Mouse (Mus musculus) limb, embryonic 11.5 days (tissue): ENCODE measurements around the gene Pagr1a. TPM values are rescaled to one million over a fixed set of nuclear protein-coding genes. Genes with fewer than 3 reads are reported as not detected.

Experiments used
- ATAC-seq: fragments of 200-750 bp; cut with Nextera tagmentation; 2 replicates; pipeline ENCODE4 v1.8.0; 2017; ENCODE audit warnings: low read depth; ENCODE audit not compliant: insufficient number of reproducible peaks, low FRiP score, low TSS enrichment
- DNase-seq: peaks from one replicate; pipeline ENCODE4 v3.0.0-alpha.2; 2015; ENCODE audit warnings: low spot score
- H3K27ac ChIP-seq: fragments of 300-500 bp; sonication (generic); replicated peaks from 2 replicates; pipeline ENCODE4 v1.5.1; 2014; ENCODE audit warnings: low read depth, mild to moderate bottlenecking, low read length
- H3K27me3 ChIP-seq: fragments of 300-500 bp; sonication (generic); 2 replicates; pipeline ENCODE4 v1.6.1; 2014; ENCODE audit warnings: mild to moderate bottlenecking, low read length, mixed read lengths; ENCODE audit not compliant: control insufficient read depth, insufficient read depth
- H3K36me3 ChIP-seq: fragments of 300-500 bp; sonication (generic); 2 replicates; pipeline ENCODE4 v1.6.1; 2014; ENCODE audit warnings: mild to moderate bottlenecking, low read length, moderate library complexity, mixed read lengths; ENCODE audit not compliant: control insufficient read depth, insufficient read depth
- H3K4me1 ChIP-seq: fragments of 300-500 bp; sonication (generic); 2 replicates; pipeline ENCODE4 v1.6.1; 2014; ENCODE audit warnings: low read length, mixed read lengths; ENCODE audit not compliant: control insufficient read depth, insufficient read depth
- H3K4me2 ChIP-seq: fragments of 300-500 bp; sonication (generic); 2 replicates; pipeline ENCODE4 v1.6.1; 2014; ENCODE audit warnings: low read depth, mild to moderate bottlenecking, moderate library complexity; ENCODE audit not compliant: severe bottlenecking
- H3K4me3 ChIP-seq: fragments of 300-500 bp; sonication (generic); 2 replicates; pipeline ENCODE4 v1.5.1; 2014; ENCODE audit warnings: low read depth, low read length
- H3K9ac ChIP-seq: fragments of 300-500 bp; sonication (generic); 2 replicates; pipeline ENCODE4 v1.6.1; 2014; ENCODE audit warnings: mild to moderate bottlenecking, low read length
- H3K9me3 ChIP-seq: fragments of 300-500 bp; sonication (generic); 2 replicates; pipeline ENCODE4 v1.6.1; 2016; ENCODE audit warnings: low read length; ENCODE audit not compliant: control insufficient read depth
- WGBS: fragments of 180-500 bp; shearing (Covaris S2); extraction: QIAGEN DNeasy Blood & Tissue Kit; methylation state at CpG from one replicate; pipeline ENCODE4 v1.1.7; 2014; 5-methylcytosine and 5-hydroxymethylcytosine counted together
- microRNA-seq: library from miRNA; unstranded; fragments of <30 nt; microRNA quantifications from one replicate; pipeline ENCODE4, GENCODE M21; 2016
- polyA plus RNA-seq: library from polyadenylated mRNA; unstranded; fragments of >200 nt; fragmentation: Nextera tagmentation; extraction: Ambion mirVana; gene quantifications from 2 replicates; pipeline ENCODE4 v1.2.1, GENCODE M21; 2014

The Pagr1a gene
- polyA plus RNA-seq, 1 experiment from 2014 or later: 59.5 TPM

DNA sequence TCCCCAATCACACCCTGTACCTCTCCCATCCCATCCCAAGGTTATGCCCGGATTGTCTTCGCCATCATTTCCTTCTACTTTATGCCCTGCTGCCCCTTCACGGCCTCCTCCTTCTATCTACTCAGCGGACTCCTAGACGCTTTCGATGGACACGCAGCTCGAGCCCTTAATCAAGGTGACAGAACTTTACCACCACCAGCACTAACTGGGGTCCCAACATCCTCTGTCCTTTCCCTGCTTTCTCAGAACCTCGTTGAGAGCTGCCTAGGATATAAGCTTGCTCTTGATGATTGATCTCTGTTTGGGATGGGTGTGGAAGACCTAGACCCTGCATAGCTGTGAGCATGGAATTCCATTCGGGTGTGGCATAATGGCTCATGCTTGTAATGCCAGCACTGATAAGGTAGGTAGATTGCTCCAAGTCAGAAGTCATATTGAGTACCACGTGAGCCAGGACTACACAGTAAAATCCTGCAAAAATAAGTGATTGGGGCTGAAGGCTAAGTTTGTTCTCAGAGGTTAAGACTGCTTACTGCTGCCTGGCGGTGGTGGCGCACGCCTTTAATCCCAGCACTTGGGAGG is 40.2 kb downstream of the Pagr1a start:
- ATAC-seq (0 out of 2 replicates have a peak, but pooled peaks have one; percentile 4), DNase-seq (peak; percentile 23)
- 26% methylated on average over 14 of the region's 14 CpGs for WGBS
- Histone ChIP-seq H3K9ac (peak overlapping the region; percentile 99), H3K36me3 (peaks cover 17% of the 10 kb centered on the region; the same call in 1 of the 2 replicates), H3K4me3 (peak overlapping the region; percentile 100), H3K4me2 (peak overlapping the region; percentile 82), H3K27me3 (no peaks in the 10 kb centered on the region), H3K4me1 (no peaks in the 10 kb centered on the region; the same call in 1 of the 2 replicates), H3K9me3 (no peaks in the 10 kb centered on the region), H3K27ac (no peak overlapping the region)

DNA sequence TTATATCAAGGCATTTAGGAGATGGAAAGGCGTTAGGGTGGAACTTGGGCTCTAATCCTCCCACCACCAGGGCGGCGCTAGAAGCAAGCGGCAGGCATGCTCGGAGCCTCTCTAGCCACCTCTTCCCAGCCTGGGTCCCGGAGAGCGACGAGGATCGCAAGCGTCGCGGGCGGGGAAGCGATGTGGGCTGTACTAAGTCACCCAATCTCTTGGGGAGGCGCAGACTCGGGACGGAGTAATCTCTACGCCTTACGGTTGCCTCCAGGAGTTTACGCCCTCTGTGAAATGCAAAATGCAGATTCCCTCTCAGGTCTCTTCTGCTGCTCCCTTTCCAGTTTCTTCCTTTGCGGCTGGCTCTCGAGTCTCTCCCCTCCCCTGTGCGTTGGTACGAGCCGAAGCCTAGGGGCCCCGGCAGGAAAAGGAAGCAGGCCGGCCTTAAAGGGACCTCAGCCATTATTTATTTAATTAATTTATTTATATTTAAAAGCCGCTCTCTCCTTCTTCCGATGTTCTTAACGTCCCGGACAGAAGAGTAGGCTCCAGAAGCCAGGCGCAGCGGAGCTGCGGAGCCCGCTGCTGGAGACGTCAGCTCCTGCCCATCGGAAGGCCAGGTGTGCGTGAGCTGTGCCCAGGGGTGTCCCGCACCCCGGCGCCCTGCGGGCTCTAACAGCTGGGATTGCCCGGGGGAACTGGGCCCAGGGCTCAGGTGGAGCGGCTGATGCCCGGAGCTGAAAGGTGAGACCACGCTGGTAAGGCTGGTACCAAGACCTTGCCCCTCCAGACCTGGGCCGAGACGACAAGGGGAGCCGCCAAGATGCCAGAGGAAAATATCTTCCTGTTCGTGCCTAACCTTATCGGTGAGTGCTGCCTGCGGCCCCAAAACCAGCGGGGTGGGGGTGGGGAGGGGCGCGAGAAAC is 40.9 kb downstream of the Pagr1a start, which contains the start of gene Cdiptos:
Gene Cdiptos, minus strand, starts transcription at position 149 of the 917 bp plus-strand sequence.
- ATAC-seq (peak; percentile 92), DNase-seq (peak; percentile 99)
- Histone ChIP-seq H3K36me3 (peaks cover 17% of the 10 kb centered on the region; the same call in 1 of the 2 replicates), H3K4me1 (no peaks in the 10 kb centered on the region; the same call in 1 of the 2 replicates), H3K9me3 (no peaks in the 10 kb centered on the region), H3K4me3 (peak within 1 kb of the TSS; percentile 100), H3K9ac (peak within 1 kb of the TSS; percentile 99), H3K27ac (peak within 1 kb of the TSS; percentile 90), H3K27me3 (no peaks in the 10 kb centered on the region), H3K4me2 (peak within 1 kb of the TSS; percentile 82)
- under 1% methylated on average over 54 of the region's 55 CpGs for WGBS

DNA sequence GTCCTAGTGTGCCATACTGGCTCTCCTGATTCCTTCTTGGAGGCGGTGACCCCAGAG is 41.4 kb downstream of the Pagr1a start, which contains the start of gene Cdipt:
Gene Cdipt, plus strand, starts transcription at position 22 of the 57 bp plus-strand sequence.
- 0% methylated on average over 1 of the region's 1 CpGs for WGBS
- Histone ChIP-seq H3K36me3 (peaks cover 17% of the 10 kb centered on the region; the same call in 1 of the 2 replicates), H3K27ac (peak within 1 kb of the TSS; percentile 90), H3K9ac (peak within 1 kb of the TSS; percentile 99), H3K4me1 (no peaks in the 10 kb centered on the region; the same call in 1 of the 2 replicates), H3K4me2 (peak within 1 kb of the TSS; percentile 82), H3K9me3 (no peaks in the 10 kb centered on the region), H3K27me3 (no peaks in the 10 kb centered on the region), H3K4me3 (peak within 1 kb of the TSS; percentile 100)
- no peak for ATAC-seq
- DNase-seq: no peak

DNA sequence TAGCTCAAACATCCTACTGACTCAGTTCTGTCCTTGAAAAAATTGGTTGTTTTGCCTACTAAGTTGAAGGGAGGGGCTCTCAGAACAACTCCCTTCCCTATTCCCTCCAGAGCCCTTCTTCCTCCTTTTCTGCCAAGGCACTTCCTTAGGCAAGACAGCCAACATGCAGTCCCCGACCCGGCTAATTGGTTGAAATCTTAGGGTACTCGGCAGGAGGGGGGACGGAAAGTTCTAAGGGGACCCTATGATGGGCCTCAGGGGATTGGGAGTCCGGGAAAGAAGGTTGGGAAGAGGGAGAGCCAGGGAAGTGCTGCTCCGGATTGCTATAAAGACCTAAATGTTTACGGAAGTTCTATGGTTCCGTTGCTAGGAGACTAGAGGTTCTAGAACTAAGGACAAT is 41.7 kb downstream of the Pagr1a start:
- 11% methylated on average over 8 of the region's 8 CpGs for WGBS
- H3K36me3 ChIP-seq: peaks cover 17% of the 10 kb centered on the region; the same call in 1 of the 2 replicates
- ATAC-seq: 0 out of 2 replicates have a peak, but pooled peaks have one; percentile 4

DNA sequence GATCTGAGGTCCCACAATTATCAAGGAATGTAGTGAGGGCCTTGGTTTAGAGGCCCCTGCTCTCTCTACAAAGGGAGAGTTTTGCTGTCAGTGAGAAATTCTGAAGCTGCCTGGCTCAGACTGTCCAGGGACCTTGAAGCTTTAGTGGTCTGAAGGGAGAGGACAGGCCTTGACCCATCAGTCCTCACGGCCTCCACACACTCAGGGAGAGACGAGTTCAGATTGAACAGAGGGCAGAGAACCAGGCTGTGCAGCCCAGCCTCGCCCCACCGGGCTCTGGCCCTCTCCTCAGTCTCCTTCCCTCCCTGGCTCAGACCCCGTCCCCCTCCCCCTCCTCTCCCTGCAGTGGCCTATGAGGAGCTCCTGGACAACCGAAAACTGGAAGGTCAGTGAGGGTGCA is 49.8 kb downstream of the Pagr1a start:
- H3K27ac ChIP-seq: no peak overlapping the region
- H3K27me3 ChIP-seq: peaks cover 13% of the 10 kb centered on the region
- no peak overlapping the region for H3K4me2 ChIP-seq
- ATAC-seq (no peak), DNase-seq (no peak)
- H3K9ac ChIP-seq: no peak overlapping the region
- no peak overlapping the region for H3K4me3 ChIP-seq
- no peaks in the 10 kb centered on the region for H3K4me1 ChIP-seq
- H3K36me3 ChIP-seq: no peaks in the 10 kb centered on the region
- no peaks in the 10 kb centered on the region for H3K9me3 ChIP-seq
- WGBS: 63% methylated on average over 6 of the region's 6 CpGs

More for the DNA sequence above, 41.7 kb downstream of the Pagr1a start:
- DNase-seq: no peak
- H3K27ac ChIP-seq: no peak overlapping the region
- H3K4me1 ChIP-seq: no peaks in the 10 kb centered on the region; the same call in 1 of the 2 replicates
- H3K27me3 ChIP-seq: no peaks in the 10 kb centered on the region
- H3K4me2 ChIP-seq: peak overlapping the region; percentile 82; the same call in 1 of the 2 replicates
- peak overlapping the region; percentile 99; the same call in 1 of the 2 replicates for H3K9ac ChIP-seq
- no peaks in the 10 kb centered on the region for H3K9me3 ChIP-seq
- H3K4me3 ChIP-seq: peak overlapping the region; percentile 100; the same call in 1 of the 2 replicates

DNA sequence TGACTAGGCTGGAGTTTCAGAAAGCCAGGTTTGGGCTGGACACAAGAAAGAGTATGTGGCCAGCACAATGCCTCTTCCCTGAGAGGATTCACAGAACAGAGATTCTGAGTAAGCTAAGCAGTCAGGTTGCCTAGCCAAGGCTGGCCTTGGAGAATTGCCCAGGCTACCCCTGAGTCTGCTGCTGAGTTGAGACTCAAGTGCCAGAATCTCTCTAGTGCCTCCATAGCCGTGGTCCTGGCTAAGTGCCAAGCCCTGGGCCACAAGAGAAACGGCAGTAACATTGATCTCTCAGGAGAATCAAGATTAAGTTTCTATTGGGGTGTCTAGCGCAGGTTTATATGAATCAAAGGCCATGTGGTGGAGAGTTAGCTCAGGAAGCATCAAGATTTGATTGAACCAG is 51.6 kb downstream of the Pagr1a start:
- WGBS: 79% methylated on average over 3 of the region's 3 CpGs
- Histone ChIP-seq H3K4me2 (no peak overlapping the region), H3K9me3 (no peaks in the 10 kb centered on the region), H3K4me1 (no peaks in the 10 kb centered on the region), H3K27me3 (peaks cover 14% of the 10 kb centered on the region), H3K27ac (no peak overlapping the region), H3K4me3 (no peak overlapping the region), H3K36me3 (no peaks in the 10 kb centered on the region), H3K9ac (no peak overlapping the region)
- DNase-seq: no peak
- no peak for ATAC-seq

Small RNA genes within 50 kb of the gene (microRNA-seq; reads per million reads assigned to microRNA genes)
- not detected for gene Gm44343

Other genes with a start within 250 kb of the Pagr1a start
- 97.8 and 112 TPM in 2 replicates for gene Ypel3, start 240.4 kb downstream of the Pagr1a start, polyA plus RNA-seq
- 0.45 and 0.67 TPM in 2 replicates for gene Tbx6, start 235.9 kb downstream of the Pagr1a start, polyA plus RNA-seq
- gene Ppp4c, start 224.9 kb downstream of the Pagr1a start, polyA plus RNA-seq: 400 and 426 TPM in 2 replicates
- gene Fam57b, start 219.7 kb downstream of the Pagr1a start, polyA plus RNA-seq: not detected in 2 replicates
- not detected in 2 replicates for gene 4930451I11Rik, start 185.7 kb downstream of the Pagr1a start, polyA plus RNA-seq
- 0.85 and 1.5 TPM in 2 replicates for gene Doc2a, start 169.9 kb downstream of the Pagr1a start, polyA plus RNA-seq
- gene Hirip3, start 155.4 kb downstream of the Pagr1a start, polyA plus RNA-seq: 25.9 and 29.4 TPM in 2 replicates
- 117 and 118 TPM in 2 replicates for gene Ino80e, start 155.0 kb downstream of the Pagr1a start, polyA plus RNA-seq
- gene Taok2, start 132.6 kb downstream of the Pagr1a start, polyA plus RNA-seq: 30.4 and 31.6 TPM in 2 replicates
- gene Tmem219, start 94.4 kb downstream of the Pagr1a start, polyA plus RNA-seq: 14.1 and 16.5 TPM in 2 replicates
- 16.7 and 17.5 TPM in 2 replicates for gene Kctd13, start 88.5 kb downstream of the Pagr1a start, polyA plus RNA-seq
- 0.32 TPM in 1 of 2 replicates, not detected in the other for gene Asphd1, start 67.8 kb downstream of the Pagr1a start, polyA plus RNA-seq
- 0.16 and 0.26 TPM in 2 replicates for gene Sez6l2, start 66.8 kb downstream of the Pagr1a start, polyA plus RNA-seq
- 63.7 and 68.7 TPM in 2 replicates for gene Cdipt, start 41.4 kb downstream of the Pagr1a start, polyA plus RNA-seq
- 1.2 and 1.5 TPM in 2 replicates for gene Cdiptos, start 41.3 kb downstream of the Pagr1a start, polyA plus RNA-seq
- gene Mvp, start 2.7 kb downstream of the Pagr1a start, polyA plus RNA-seq: 2.3 and 3.0 TPM in 2 replicates
- not detected in 2 replicates for gene Pagr1b, start 868 bp downstream of the Pagr1a start, polyA plus RNA-seq
- gene Gm42742, start 3.7 kb upstream of the Pagr1a start, polyA plus RNA-seq: 26.2 and 66.8 TPM in 2 replicates
- 7.7 and 9.2 TPM in 2 replicates for gene Prrt2, start 3.9 kb upstream of the Pagr1a start, polyA plus RNA-seq
- 84.8 TPM in 2 replicates for gene Maz, start 9.7 kb upstream of the Pagr1a start, polyA plus RNA-seq
- gene Kif22, start 25.1 kb upstream of the Pagr1a start, polyA plus RNA-seq: 196 and 199 TPM in 2 replicates
- gene Zg16, start 70.0 kb upstream of the Pagr1a start, polyA plus RNA-seq: not detected in 2 replicates
- 1.7 TPM in 2 replicates for gene AI467606, start 74.0 kb upstream of the Pagr1a start, polyA plus RNA-seq
- gene Qprt, start 104.9 kb upstream of the Pagr1a start, polyA plus RNA-seq: 1.3 and 1.6 TPM in 2 replicates
- gene Spn, start 120.5 kb upstream of the Pagr1a start, polyA plus RNA-seq: 0.05 and 0.20 TPM in 2 replicates
- gene Cd2bp2, start 178.7 kb upstream of the Pagr1a start, polyA plus RNA-seq: 77.0 and 83.7 TPM in 2 replicates
- gene Tbc1d10b, start 191.1 kb upstream of the Pagr1a start, polyA plus RNA-seq: 24.8 and 30.6 TPM in 2 replicates
- gene Mylpf, start 191.5 kb upstream of the Pagr1a start, polyA plus RNA-seq: 33.6 and 33.7 TPM in 2 replicates
- 24.2 and 29.1 TPM in 2 replicates for gene Zfp553, start 215.7 kb upstream of the Pagr1a start, polyA plus RNA-seq
- 23.1 and 29.3 TPM in 2 replicates for gene Sept1, start 215.8 kb upstream of the Pagr1a start, polyA plus RNA-seq
- gene Zfp771, start 226.9 kb upstream of the Pagr1a start, polyA plus RNA-seq: 65.6 and 69.0 TPM in 2 replicates
- 290 and 292 TPM in 2 replicates for gene Dctpp1, start 243.4 kb upstream of the Pagr1a start, polyA plus RNA-seq